Mouse (Mus musculus) cerebellum, adult 2 months (tissue): ENCODE measurements around the gene Rere.

Experiments
- CTCF ChIP-seq: fragments of 200-500 bp; IDR thresholded peaks from 2 replicates; pipeline ENCODE4 v1.5.1; 2011; ENCODE audit warnings: low read depth, mild to moderate bottlenecking, control low read depth, low read length, moderate library complexity, borderline replicate concordance; ENCODE audit not compliant: insufficient read depth
- POLR2A ChIP-seq: fragments of 200-500 bp; IDR thresholded peaks from 2 replicates; pipeline ENCODE4 v1.6.1; 2011; ENCODE audit warnings: low read length, control low read depth, borderline replicate concordance; ENCODE audit not compliant: insufficient read depth

DNA sequence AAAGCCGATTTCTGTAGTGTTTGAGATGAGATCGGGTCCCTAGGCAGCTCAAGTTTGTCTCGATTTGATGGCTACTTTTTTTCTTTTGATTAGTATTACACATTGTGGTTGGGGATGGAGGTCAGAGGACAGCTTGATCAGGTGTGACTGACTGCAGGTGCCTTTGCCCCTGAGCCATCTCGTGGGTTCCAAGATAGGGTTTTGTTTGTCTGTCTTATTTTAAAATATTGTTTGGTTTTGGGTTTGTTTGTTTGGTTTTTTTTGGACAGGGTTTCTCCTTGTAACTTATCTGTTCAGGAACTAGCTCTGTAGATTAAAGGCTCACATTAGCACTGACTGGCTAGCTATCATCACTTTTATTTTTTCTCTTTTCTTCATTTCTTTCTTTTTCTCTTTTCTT lies 45.9 kb upstream of the Rere start:
- TF ChIP-seq CTCF (no peak), POLR2A (no peak)
